Mouse (Mus musculus) kidney, adult 2 months (tissue): ENCODE measurements around the gene Gm14569.

ENCODE experiments used
- CTCF ChIP-seq: fragments of 200-500 bp; conservative IDR thresholded peaks from 2 replicates; pipeline ENCODE4 v1.5.1; 2011; ENCODE audit warnings: low read depth, mild to moderate bottlenecking, control low read depth, low read length, moderate library complexity, mixed read lengths; ENCODE audit not compliant: insufficient read depth, insufficient read length
- POLR2A ChIP-seq: fragments of 200-500 bp; IDR thresholded peaks from one replicate; pipeline ENCODE4 v1.6.1; 2011; ENCODE audit warnings: low read depth, low read length, control low read depth

DNA sequence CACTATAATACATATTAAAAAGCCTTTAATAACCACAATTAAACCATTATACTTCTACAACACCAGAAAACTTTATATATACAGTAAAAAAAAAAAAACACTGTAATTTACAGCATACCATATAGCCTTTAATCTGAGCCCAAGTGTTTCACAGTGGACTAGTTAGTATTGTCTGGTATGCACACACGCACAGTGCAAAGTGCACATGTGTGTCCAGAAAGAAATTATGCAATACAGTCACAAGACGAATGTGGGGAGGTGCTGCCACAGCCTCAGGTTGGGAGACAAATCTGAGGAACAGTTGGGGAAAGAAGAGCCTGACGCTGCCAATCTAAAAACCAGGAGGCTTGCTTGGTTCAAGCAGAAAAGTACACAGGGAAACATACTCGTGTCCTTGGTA lies 42.1 kb upstream of the Gm14569 start:
- TF ChIP-seq CTCF = no peak
- TF ChIP-seq POLR2A = no peak
